Mouse (Mus musculus): ENCODE data around the gene Ythdf2. TPM values are rescaled to one million over a fixed set of nuclear protein-coding genes. Genes with fewer than 3 reads are reported as not detected.

Gene Ythdf2
- 110 TPM for polyA plus RNA-seq (2017; shearing (Covaris generic))

DNA sequence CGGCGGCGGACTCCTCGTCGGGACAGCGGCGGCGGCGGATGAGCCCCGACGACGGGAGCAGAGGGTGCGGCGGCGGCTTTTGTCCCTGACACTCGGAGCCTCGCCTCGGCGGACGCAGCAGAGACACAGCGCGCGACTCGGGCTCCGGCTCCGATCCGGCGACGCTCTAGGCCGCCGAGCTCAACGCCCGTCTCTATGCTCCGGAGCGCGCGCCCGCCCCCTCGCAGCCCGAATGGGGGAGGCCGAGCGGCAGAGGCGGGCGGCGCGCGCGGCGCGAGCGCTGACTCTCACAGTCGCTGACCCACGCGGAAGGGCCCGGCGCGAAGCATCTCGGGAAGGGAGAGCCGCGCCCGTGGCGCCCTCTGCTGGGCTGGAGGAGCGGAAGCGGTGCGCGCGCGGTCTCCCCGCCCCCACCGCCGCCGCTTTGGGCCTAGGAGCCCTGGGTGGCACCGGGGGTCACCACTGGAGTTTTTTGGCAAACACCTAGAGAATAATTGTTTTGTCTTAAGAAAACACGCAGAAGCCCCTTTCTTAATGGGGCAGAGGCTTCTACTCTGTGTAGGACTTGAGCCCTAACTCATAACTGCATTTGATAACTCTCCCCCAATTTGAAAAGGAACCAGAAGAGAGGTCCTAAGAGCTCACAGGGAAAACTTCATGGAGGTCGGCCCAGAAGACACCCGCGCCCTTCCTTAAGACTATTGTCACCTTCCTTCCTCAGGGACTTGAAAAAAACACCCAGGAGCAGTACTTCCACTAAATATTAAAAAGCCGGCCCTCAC lies at the start of gene Ythdf2:
Gene Ythdf2 (minus strand): TSS at position 351 of the 782 bp plus-strand sequence.

DNA sequence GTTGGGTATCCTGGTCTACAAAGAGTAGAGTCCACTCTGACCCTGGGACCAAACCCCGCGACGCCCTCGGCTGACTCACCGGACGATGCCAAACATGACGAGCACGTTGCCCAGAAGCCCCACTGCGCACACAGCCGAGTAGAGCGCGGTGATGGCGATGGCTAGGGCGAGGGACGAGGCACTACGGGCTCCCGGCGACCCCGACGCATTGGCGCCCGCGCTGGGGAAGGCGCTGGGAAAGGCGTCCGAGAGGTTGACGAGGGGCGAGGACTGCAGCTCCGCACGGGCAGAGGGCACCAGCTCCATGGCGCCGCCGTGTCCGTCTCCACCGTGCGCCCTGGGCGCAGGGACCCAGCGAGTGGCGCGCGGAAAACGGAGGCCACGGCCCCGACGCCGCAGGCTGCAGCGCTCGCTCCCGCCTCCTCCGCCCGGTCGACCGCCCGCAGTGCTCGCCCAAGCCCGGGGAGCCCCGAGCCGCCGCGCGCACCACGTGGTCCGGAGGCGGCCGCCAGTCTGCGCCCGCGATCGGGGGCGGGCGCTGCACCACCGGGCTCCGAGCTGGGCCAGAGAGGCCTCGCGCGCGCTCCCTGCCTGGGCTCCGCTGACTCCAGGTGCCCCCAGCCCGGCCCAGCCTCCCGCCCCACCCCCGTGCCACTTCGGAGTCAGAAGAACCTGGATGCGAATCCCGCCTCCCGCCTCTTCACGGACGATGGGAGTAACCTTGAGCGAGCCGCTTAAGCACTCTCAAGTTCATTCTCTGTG lies 67.8 kb downstream of the Ythdf2 start, which contains the start of gene Oprd1:
Gene Oprd1 (minus strand): TSS at position 407 of the 762 bp plus-strand sequence.

Other genes with a start within 250 kb of the Ythdf2 start
- gene Gm10300, start 137.6 kb downstream of the Ythdf2 start, polyA plus RNA-seq (2017; shearing (Covaris generic)), result not detected
- 85.6 TPM for gene Epb41, start 137.0 kb downstream of the Ythdf2 start, polyA plus RNA-seq (2017; shearing (Covaris generic))
- gene Oprd1, start 67.8 kb downstream of the Ythdf2 start, polyA plus RNA-seq (2017; shearing (Covaris generic)), result not detected
- gene Gmeb1, start 49.3 kb upstream of the Ythdf2 start, polyA plus RNA-seq (2017; shearing (Covaris generic)), result 5.6 TPM
- gene Taf12, start 62.1 kb upstream of the Ythdf2 start, polyA plus RNA-seq (2017; shearing (Covaris generic)), result 95.9 TPM
- 0.62 TPM for gene Rab42, start 91.1 kb upstream of the Ythdf2 start, polyA plus RNA-seq (2017; shearing (Covaris generic))
- 48.4 TPM for gene Trnau1ap, start 117.2 kb upstream of the Ythdf2 start, polyA plus RNA-seq (2017; shearing (Covaris generic))
- gene Rcc1, start 141.3 kb upstream of the Ythdf2 start, polyA plus RNA-seq (2017; shearing (Covaris generic)), result 33.2 TPM
- 4.1 TPM for gene Phactr4, start 210.2 kb upstream of the Ythdf2 start, polyA plus RNA-seq (2017; shearing (Covaris generic))